Mouse (Mus musculus) embryonic stem cell, embryonic (primary cell): ENCODE data around the gene Xlr3b.
"Not testable (repeated sequence)": the region's sequence is repeated elsewhere in the genome, so short reads cannot be mapped to it uniquely, and the experiment has no call there.

ENCODE experiments used
- CTCF ChIA-PET, 4 experiments: fragments of 300-600 bp in 2 of 4; fragments of 350-600 bp in 2 of 4; sonication (Branson Sonifier 250); formaldehyde crosslinking; loops; one replicate each; lab custom pipeline; 2022; ENCODE audit warnings: inconsistent platforms in 2 of 4; lab: Charles Lee
- POLR2A ChIA-PET, 4 experiments: fragments of 300-600 bp in 2 of 4; fragments of 350-600 bp in 2 of 4; sonication (Branson Sonifier 250); formaldehyde crosslinking; loops; one replicate each; lab custom pipeline; 2022; ENCODE audit warnings: antibody characterized with exemption in 4 of 4, inconsistent platforms in 1 of 4; lab: Charles Lee

The Xlr3b gene

GRCm38 (mm10) chrX:73191934-73192333 is at the start of gene Xlr3b:
Xlr3b (plus strand) TSS chrX:73192207.
- CTCF ChIA-PET, result not testable (repeated sequence)
- POLR2A ChIA-PET, result interaction anchor here in 2 of 4 experiments (0.6 to 0.9 kb wide), 4 partner anchors 138 to 1218 kb away, joined by 4 to 8 read pairs (median 4); partner anchors contain the start of genes Idh3g (in 1 of the 2) and Ssr4 (in 1 of the 2)

GRCm38 (mm10) chrX:73143218-73143618 is 48.8 kb upstream of the Xlr3b start:
- CTCF ChIA-PET, POLR2A ChIA-PET: not testable (repeated sequence)

GRCm38 (mm10) chrX:73148496-73148895 is 43.5 kb upstream of the Xlr3b start, which contains the start of gene Xlr5b:
Xlr5b (plus strand) TSS chrX:73148796.
- POLR2A ChIA-PET, result not testable (repeated sequence)

GRCm38 (mm10) chrX:73149350-73149749 is 42.7 kb upstream of the Xlr3b start, which contains the start of gene DXBay18:
DXBay18 (minus strand) TSS chrX:73149450.
- CTCF ChIA-PET, POLR2A ChIA-PET: not testable (repeated sequence)

More at GRCm38 (mm10) chrX:73148496-73148895, 43.5 kb upstream of the Xlr3b start, which contains the start of gene Xlr5b:
- CTCF ChIA-PET, result not testable (repeated sequence)

GRCm38 (mm10) chrX:73176889-73177288 is 15.1 kb upstream of the Xlr3b start, which contains the start of gene Spin2d:
Spin2d (minus strand) TSS chrX:73176989.
- CTCF ChIA-PET, POLR2A ChIA-PET: not testable (repeated sequence)

GRCm38 (mm10) chrX:73213819-73214564 is 22.0 kb downstream of the Xlr3b start, which contains the start of gene Xlr4b:
Xlr4b (plus strand) TSS chrX:73214333.
- CTCF ChIA-PET, POLR2A ChIA-PET: not testable (repeated sequence)

GRCm38 (mm10) chrX:73225365-73225764 is 33.4 kb downstream of the Xlr3b start:
- POLR2A ChIA-PET, result no interaction called here
- CTCF ChIA-PET, result no interaction called here

GRCm38 (mm10) chrX:73227914-73228605 is 36.1 kb downstream of the Xlr3b start, which contains the start of gene F8a:
F8a (plus strand) TSS chrX:73228291.
- ChIA-PET CTCF (interaction anchor here in 1 of 4 experiments (1.0 to 1.2 kb wide), 2 partner anchors 174 to 202 kb away, joined by 3 read pairs; no protein-coding TSS in a partner anchor), POLR2A (interaction anchor here in 3 of 4 experiments (0.5 to 3.2 kb wide), 11 partner anchors 9 to 230 kb away, joined by 3 to 11 read pairs (median 4); partner anchors contain the start of genes Haus7 (in 1 of the 3), Xlr3a (in 1 of the 3) and Zfp275 (in 1 of the 3))

- ChIA-PET POLR2A (interaction anchor here in 3 of 4 experiments (0.5 to 3.2 kb wide), 11 partner anchors 114 to 230 kb away, joined by 3 to 11 read pairs (median 4); partner anchors contain the start of genes Haus7 (in 1 of the 3), Xlr3a (in 1 of the 3) and Zfp275 (in 1 of the 3)), CTCF (interaction anchor here in 1 of 4 experiments (1.0 to 1.2 kb wide), 2 partner anchors 175 to 201 kb away, joined by 3 read pairs; no protein-coding TSS in a partner anchor)
These were observed 36.7 kb downstream of the Xlr3b start for GRCm38 (mm10) chrX:73228606-73229214.

GRCm38 (mm10) chrX:73229288-73229687 is 37.3 kb downstream of the Xlr3b start:
- CTCF ChIA-PET, result interaction anchor here in 1 of 4 experiments (1.2 kb wide), 1 partner anchor 201 kb away, joined by 3 read pairs; no protein-coding TSS in a partner anchor
- POLR2A ChIA-PET, result interaction anchor here in 3 of 4 experiments (0.5 to 3.2 kb wide), 5 partner anchors 113 to 229 kb away, joined by 3 to 11 read pairs (median 4); partner anchors contain the start of genes Haus7 (in 1 of the 3) and Zfp275 (in 1 of the 3)

- POLR2A ChIA-PET, result interaction anchor here in 1 of 4 experiments (0.6 kb wide), 2 partner anchors 203 to 319 kb away, joined by 7 to 8 read pairs; no protein-coding TSS in a partner anchor
- CTCF ChIA-PET, result not testable (repeated sequence)
These were observed 50.9 kb downstream of the Xlr3b start, which contains the start of gene Xlr4c for GRCm38 (mm10) chrX:73242821-73243325. Xlr4c (minus strand) TSS chrX:73243130.
